Mouse (Mus musculus): Measurements from ENCODE around the gene Drd4. TPM values are rescaled to one million over a fixed set of nuclear protein-coding genes. Genes with fewer than 3 reads are reported as not detected.

Gene Drd4
- total RNA-seq, 2 experiments from 2014 or later: 0.23 TPM; not detected in 1

DNA sequence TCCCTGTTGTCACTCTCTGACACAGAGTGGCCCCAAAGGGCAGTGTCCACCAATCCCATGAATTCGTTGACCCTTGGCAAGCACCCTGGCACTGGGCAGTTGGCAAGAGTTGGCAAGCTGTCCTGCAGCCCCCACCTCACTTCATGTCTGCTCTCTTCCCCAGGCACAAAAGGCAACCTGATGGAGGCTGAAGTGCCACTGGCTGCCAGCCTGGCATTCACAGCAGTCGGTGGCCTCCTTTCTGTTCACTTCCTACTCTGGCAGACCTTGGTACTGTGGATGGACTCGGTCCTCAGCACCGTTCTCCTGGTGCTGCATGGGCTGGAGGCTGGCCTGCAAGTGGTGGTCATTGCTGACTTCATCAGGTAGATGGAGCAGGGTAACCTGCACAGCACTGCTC is 43.9 kb downstream of the Drd4 start:
- no peak for DNase-seq

DNA sequence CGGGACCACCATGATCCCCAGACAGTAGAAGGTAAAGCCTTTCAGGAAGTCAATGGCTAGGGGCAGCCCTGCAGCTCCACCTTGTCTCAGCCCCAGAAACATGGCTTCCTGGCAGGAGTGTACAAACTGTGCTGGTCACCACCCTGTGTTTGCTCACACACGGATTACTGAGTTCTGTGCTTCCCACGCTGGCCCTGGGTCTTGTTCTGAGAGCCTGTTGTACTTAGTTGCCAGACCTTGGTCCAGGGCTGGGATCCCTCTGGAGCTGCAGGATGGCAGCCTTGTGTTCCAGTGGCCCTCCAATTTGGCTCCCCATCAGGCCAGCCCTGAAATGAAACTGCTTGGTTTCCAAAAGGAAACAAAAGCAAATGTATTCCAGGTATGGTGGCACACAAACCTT is 44.5 kb downstream of the Drd4 start:
- DNase-seq: no peak

DNA sequence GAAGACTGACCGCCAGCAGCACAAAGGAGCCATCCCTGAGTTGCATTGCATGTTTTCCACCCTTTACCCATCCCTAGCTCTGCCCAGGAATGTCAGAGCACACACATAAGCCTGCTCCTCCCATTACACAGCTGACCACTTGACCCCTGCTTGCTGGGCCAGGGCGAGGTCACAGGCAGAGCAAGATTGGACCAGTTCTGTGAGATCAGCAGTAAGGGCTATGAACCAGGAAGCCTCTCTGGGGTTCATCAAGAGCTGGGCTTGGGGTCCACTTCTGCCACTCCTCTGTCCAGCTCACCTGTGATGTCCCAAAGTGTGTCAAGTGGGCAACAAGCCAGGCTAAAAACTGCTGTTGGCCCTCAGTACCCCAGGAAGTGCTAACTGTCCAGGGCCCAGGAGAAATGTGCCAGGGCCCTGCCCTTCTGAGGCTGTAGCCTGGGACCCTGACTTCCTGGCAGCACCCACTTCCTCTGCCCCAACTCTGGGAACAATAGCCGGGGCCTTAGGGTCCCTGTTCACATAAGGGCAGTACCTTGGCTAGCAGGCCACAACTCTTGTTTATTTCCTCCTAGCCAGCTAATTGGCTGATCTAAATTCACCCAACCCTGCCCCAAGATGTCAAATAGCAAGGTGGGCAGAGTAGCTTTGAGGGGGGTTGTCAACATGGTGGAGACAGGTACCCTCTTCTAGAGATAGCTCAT is 46.1 kb downstream of the Drd4 start:
- DNase-seq: no peak

DNA sequence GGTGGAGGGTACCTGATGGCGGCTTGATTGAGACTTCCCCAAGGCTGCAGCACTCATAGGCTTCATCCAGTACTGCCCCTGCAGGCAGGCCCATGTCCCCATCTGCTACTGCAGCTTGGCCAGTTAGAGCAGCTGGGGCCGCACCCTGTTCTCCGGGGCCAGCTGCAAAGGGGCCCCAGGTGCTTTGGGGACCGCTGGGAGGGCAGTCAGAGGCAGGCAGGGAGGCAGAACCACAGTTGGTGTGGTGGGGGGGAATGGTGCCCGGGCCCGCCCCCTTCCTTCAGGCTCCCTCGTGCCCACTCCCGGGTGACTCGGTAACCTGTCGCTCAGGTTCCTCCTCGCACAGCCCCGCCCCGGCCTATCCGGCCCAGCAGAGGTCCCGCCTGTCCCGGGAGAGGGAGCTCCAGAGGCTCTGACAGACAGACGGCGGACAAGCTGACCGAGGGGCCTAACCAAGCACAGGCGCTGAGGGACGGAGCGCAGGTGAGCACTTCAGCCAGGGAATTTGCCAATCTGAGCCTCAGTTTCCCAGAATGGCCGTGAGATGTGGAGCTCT is 46.8 kb downstream of the Drd4 start, which contains the start of gene Eps8l2:
Eps8l2 (plus strand) TSS at position 305 of the 556 bp plus-strand sequence.
- DNase-seq: no peak

DNA sequence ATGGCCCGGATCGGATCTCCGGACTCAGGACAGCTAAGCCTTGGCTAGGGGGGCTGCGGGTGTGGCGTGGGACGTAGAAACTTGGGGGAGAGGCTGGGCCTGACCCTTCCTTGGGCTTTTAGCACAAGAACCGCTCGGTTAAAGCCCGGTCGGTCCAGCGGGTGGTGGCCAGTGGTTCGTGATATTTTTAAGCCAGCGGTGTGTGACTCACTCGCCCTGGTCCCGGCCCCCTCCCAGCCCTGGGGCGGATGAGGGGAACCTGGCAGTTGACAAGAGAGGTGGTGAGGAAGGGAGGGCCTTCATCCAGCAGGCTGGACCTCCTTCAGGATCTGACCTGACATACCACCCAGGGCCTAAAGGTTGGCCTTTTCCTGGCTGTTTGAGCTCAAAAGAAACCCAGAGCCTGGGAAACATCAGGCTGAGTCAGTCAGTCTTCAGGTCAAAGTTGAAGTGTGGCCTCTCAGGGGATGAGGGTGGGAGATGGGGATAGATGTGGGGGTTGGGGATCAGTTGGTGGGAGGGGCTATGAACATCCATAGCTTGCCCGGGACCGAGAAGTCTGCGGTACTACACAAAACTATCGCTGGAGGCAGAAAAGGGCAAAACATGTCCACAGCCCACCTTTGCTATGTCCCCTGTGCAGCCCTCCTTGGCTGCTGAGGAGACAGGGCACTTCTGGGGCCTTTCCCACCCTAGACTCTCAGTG is 47.6 kb downstream of the Drd4 start:
- DNase-seq: no peak

DNA sequence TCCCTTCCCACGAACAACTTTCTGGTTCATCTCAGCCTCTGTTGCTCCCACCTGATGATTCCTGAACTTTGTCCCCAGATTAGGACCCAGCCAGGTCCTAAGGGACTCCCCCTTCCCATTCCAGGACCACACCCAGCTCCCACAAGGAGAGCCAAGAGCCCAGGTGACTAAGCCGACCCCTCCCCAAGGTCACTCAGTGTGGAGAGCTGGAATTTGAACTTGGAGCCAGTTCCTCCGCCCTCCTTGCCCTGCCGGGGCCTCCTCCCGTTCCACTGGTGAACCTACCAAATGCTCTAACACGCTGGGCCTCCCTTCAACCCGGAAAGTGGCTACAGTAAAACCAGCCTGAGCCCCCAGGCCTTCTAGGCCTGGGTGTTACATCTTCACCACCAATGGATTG is 48.2 kb downstream of the Drd4 start:
- no peak for DNase-seq

DNA sequence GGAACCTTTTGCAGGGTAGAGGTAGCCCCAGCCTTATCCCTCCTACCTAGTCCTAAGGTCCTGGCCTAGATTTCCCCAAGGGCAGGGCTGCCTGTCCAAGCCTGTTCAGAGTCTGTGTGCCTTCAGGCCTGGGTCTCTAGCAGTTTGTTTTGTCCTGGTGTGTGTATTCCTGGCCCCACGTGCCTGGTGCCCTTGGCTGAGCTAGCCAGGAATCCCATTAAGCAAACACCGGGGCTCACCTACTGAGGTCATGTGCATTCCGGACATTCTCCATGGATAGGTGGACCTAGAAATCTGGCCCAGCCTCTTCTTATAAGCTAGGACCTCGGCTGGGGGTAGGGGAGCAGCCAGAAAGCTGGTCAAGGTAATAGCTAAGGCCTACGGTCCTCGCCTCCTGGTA is 48.7 kb downstream of the Drd4 start:
- no peak for DNase-seq

DNA sequence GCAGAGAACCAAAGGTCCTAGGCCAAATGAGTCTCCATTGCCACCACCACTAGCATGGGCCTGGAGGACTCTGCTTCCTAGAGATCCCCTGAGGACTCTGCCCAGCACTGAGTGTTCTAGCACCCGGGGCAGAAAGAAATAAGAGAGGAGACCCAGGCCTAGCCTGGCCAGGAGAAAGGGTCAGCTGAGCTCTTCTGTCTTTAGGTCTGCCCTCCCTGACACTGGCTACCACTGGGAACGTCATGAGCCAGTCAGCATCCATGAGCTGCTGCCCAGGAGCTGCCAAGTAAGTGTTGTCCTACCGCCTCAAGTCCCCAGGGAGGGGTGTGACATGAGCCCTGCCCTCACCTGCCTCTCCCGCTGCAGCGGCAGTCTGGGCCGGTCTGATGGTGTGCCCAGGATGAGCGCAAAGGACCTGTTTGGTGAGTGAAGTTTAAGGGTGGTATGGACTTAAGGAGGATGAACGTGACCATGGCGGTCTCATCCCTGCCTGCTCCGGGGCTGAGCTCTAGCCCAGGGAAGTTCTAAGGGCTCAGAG is 50.0 kb downstream of the Drd4 start:
- DNase-seq: no peak

DNA sequence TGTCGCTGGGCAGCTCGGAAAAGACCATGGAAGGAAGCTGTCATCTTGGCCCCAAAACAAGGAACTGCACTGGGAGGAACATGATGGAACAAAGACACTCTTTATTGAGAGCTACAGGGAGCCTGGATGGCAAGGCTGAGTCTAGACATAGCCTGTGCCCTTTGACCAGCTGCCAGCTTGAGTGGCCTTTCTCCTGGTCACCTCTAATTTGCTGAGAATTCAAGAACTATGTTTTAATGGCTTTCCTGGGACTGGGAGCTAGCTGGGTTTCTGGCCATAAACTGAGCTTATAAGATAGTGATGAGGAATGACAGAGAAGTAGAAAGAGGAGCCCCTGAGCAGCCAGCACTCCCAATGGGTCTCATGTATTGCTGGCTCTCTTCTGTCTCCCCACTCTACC is 51.4 kb downstream of the Drd4 start:
- DNase-seq: no peak

DNA sequence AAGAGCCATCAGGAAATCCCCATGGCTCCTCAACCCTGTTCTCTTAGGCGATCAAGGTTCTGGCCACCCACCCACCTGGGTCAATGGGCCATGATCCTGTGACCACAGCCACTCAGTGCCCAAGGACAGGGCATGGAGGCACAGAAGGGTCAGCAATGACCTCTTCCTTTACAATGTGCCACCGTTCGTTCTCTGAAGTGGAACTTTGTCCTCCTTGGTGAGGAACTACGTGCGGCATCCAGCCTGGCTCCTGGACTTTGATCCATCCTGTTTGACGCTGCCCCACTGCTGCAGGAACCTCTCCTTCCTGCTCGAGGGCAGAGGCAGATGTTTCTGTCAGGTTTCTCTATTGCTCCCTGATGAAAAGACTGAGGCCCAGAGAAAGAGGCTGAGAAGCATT is 51.9 kb downstream of the Drd4 start:
- no peak for DNase-seq

DNA sequence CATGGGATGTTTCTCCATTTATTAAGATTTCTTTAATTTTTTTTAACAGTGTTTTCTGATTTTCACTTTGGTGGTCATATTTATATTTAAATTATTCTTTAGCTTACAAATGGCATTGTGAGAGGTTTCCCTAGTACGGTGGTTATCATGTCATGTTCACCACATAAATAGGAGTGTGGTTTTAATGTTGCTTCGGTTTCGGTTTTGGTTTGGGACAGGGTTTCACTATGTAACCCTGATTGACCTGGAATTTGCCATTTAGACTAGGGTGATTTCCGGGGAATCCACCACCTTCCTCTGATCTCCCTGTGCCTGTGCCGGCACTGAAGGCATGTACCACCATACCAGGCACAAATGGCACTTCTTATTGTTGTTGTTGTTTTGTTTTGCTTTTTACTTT is 53.0 kb downstream of the Drd4 start:
- no peak for DNase-seq

Other genes with a start within 250 kb of the Drd4 start
- not detected for gene B4galnt4, start 230.9 kb upstream of the Drd4 start, total RNA-seq (2021)
- under 1 TPM in 1 of 2 experiments, not detected in 1; 0.29 TPM for gene Pkp3, start 213.8 kb upstream of the Drd4 start, total RNA-seq (2021)
- 1 to 10 TPM; 1.4 to 2.4 TPM for gene Sigirr, start 191.4 kb upstream of the Drd4 start, total RNA-seq (2021)
- gene Ano9, start 174.2 kb upstream of the Drd4 start, total RNA-seq (2021): not detected
- 10 to 100 TPM; 18.7 to 25.6 TPM for gene Ptdss2, start 169.6 kb upstream of the Drd4 start, total RNA-seq (2021)
- 10 to 100 TPM; 38.8 to 51.5 TPM for gene Rnh1, start 119.1 kb upstream of the Drd4 start, total RNA-seq (2021)
- 100 to 1,000 TPM; 150 TPM for gene Hras, start 98.0 kb upstream of the Drd4 start, total RNA-seq (2021)
- 1 to 10 TPM; 1.4 to 2.5 TPM for gene Lrrc56, start 97.8 kb upstream of the Drd4 start, total RNA-seq (2021)
- not detected for gene Lmntd2, start 77.9 kb upstream of the Drd4 start, total RNA-seq (2021)
- gene Rassf7, start 76.1 kb upstream of the Drd4 start, total RNA-seq (2021): 1 to 10 TPM in 1 of 2 experiments, under 1 TPM in 1; 0.38 to 1.1 TPM
- gene Phrf1, start 63.2 kb upstream of the Drd4 start, total RNA-seq (2021): 10 to 100 TPM; 17.3 to 21.4 TPM
- gene Irf7, start 25.5 kb upstream of the Drd4 start, total RNA-seq (2021): 1 to 10 TPM; 1.1 to 1.2 TPM
- under 1 TPM; 0.16 to 0.28 TPM for gene Cdhr5, start 15.2 kb upstream of the Drd4 start, total RNA-seq (2021)
- gene Sct, start 12.9 kb upstream of the Drd4 start, total RNA-seq (2021): under 1 TPM in 1 of 2 experiments, not detected in 1; 0.56 TPM
- gene Deaf1, start 35.7 kb downstream of the Drd4 start, total RNA-seq (2021): 10 to 100 TPM; 11.2 to 11.7 TPM
- 10 to 100 TPM; 11.0 to 11.5 TPM for gene Tmem80, start 35.7 kb downstream of the Drd4 start, total RNA-seq (2021)
- 1 to 10 TPM; 1.5 to 2.1 TPM for gene Eps8l2, start 46.9 kb downstream of the Drd4 start, total RNA-seq (2021)
- 10 to 100 TPM; 78.9 to 91.3 TPM for gene Taldo1, start 100.2 kb downstream of the Drd4 start, total RNA-seq (2021)
- 1 to 10 TPM; 5.2 to 6.7 TPM for gene Gatd1, start 122.1 kb downstream of the Drd4 start, total RNA-seq (2021)
- under 1 TPM; 0.38 to 0.75 TPM for gene Cend1, start 137.5 kb downstream of the Drd4 start, total RNA-seq (2021)
- 10 to 100 TPM; 17.1 to 32.9 TPM for gene Slc25a22, start 145.9 kb downstream of the Drd4 start, total RNA-seq (2021)
- gene Pidd1, start 152.0 kb downstream of the Drd4 start, total RNA-seq (2021): under 1 TPM; 0.18 to 0.75 TPM
- gene Rplp2, start 155.4 kb downstream of the Drd4 start, total RNA-seq (2021): 100 to 1,000 TPM; 531 to 541 TPM
- 100 to 1,000 TPM; 265 to 357 TPM for gene Pnpla2, start 163.2 kb downstream of the Drd4 start, total RNA-seq (2021)
- gene Cracr2b, start 169.1 kb downstream of the Drd4 start, total RNA-seq (2021): 1 to 10 TPM; 3.9 to 7.0 TPM
- gene Cd151, start 175.4 kb downstream of the Drd4 start, total RNA-seq (2021): 10 to 100 TPM; 67.7 to 87.4 TPM
- gene Polr2l, start 183.1 kb downstream of the Drd4 start, total RNA-seq (2021): 10 to 100 TPM; 55.2 to 56.0 TPM
- 10 to 100 TPM in 1 of 2 experiments, 1 to 10 TPM in 1; 5.6 to 16.5 TPM for gene Tspan4, start 183.2 kb downstream of the Drd4 start, total RNA-seq (2021)
- 10 to 100 TPM; 14.5 to 18.4 TPM for gene Chid1, start 247.9 kb downstream of the Drd4 start, total RNA-seq (2021)

Measured in gastrocnemius, postnatal 25 days (tissue).